10 mouse cellular contexts compared by ENCODE assay signal in the genomic region with DNA sequence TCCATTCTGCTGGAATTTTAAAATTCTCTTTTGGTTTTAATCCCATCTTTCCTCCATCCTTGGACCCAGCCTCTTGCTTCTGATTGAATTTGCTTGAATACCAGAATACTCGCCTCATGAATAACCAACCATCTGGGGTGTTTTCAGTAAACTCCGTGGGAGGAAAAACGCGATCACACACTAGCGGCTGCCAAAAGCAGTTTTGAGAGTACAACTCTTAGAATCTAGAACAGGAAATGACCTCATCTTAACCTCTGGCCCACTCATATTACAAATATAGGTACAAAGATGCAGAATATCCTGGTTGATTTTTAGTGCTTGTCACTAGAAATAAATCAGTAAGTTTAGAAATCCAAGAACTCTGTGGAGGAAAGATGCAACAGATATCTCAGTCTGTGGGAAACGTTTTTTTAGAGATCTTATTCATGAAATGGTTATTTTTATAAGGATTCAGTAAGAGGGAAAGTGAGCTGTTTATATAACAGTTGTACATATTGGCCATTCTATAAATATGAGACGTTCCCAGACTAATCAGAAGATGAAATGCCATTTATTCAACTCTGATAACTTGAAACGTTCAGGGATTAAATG.
A peak's percentile ranks its signal among the peaks of the same experiment; 100 is the strongest.
DNase-seq lines count a peak whose midpoint lies in the region; ATAC-seq lines count a peak whose summit lies in the region.
"Had no signal": no experiment of that assay in that cellular context is flagged by ENCODE, and none has a peak within 500 bp of the region (broad histone marks: within the 10 kb centered on the region; RNA-seq: fewer than 3 reads in every experiment).

No protein-coding gene starts in this region.

- no peaks in the 10 kb centered on the region for H3K9me3 ChIP-seq in forebrain, embryonic 13.5 days (replicated peaks)
- H3K9me3 ChIP-seq in forebrain, embryonic 10.5 days, result no peaks in the 10 kb centered on the region; the same call in 1 of the 2 replicates
- no peaks in the 10 kb centered on the region for H3K9me3 ChIP-seq in heart, embryonic 13.5 days
- H3K9me3 ChIP-seq: hindbrain, embryonic 15.5 days had no signal

- H3K9ac ChIP-seq in forebrain, embryonic 13.5 days, result no peak overlapping the region
- no peak overlapping the region for H3K9ac ChIP-seq in heart, embryonic 13.5 days
- H3K9ac ChIP-seq: hindbrain, embryonic 15.5 days had no signal

- no peak overlapping the region for H3K27ac ChIP-seq in forebrain, embryonic 13.5 days
- H3K27ac ChIP-seq in forebrain, embryonic 10.5 days, result no peak overlapping the region
- peak overlapping the region; percentile 26; the same call in 1 of the 2 replicates for H3K27ac ChIP-seq in heart, embryonic 13.5 days (replicated peaks)
- H3K27ac ChIP-seq: hindbrain, embryonic 15.5 days had no signal

- H3K4me3 ChIP-seq in forebrain, embryonic 13.5 days, result no peak overlapping the region
- no peak overlapping the region for H3K4me3 ChIP-seq in forebrain, embryonic 10.5 days
- no peak overlapping the region for H3K4me3 ChIP-seq in heart, embryonic 13.5 days
- H3K4me3 ChIP-seq: hindbrain, embryonic 15.5 days had no signal

- 0 out of 2 replicates have a peak, but pooled peaks cover 2% of the 10 kb centered on the region for H3K36me3 ChIP-seq in forebrain, embryonic 13.5 days (ENCODE audit: poor library complexity, severe bottlenecking)
- peaks cover 1% of the 10 kb centered on the region; the same call in 1 of the 2 replicates for H3K36me3 ChIP-seq in forebrain, embryonic 10.5 days (replicated peaks)
- no peaks in the 10 kb centered on the region for H3K36me3 ChIP-seq in heart, embryonic 13.5 days
- H3K36me3 ChIP-seq: hindbrain, embryonic 15.5 days had no signal

- ATAC-seq in forebrain, embryonic 13.5 days, result peak; percentile 44; the same call in 1 of the 2 replicates
- no peak for ATAC-seq in heart, embryonic 13.5 days (ENCODE audit: extremely low read depth, insufficient number of reproducible peaks, low FRiP score, low TSS enrichment)
- no peak for ATAC-seq in monocyte, adult 5-6 weeks (replicated peaks; ENCODE audit: insufficient number of reproducible peaks, low FRiP score, low TSS enrichment, poor library complexity, severe bottlenecking)
- ATAC-seq: midbrain, embryonic 16.5 days had no signal

- no peak for DNase-seq in forebrain, embryonic 10.5 days (ENCODE audit: extremely low spot score, low spot score)
- peak; percentile 79 for DNase-seq in Muller cell, postnatal 12 days (ENCODE audit: inconsistent ontology term)
- peak; percentile 74 to 95 for DNase-seq in left cerebral cortex, postnatal 25 days (ENCODE audit: low spot score in 2 of 2)
- DNase-seq in cerebellum, adult 11 months, result no peak
- no peak for DNase-seq in MN1 (ENCODE audit: low spot score)

- 62% methylated on average over 8 of the region's 8 CpGs for WGBS in forebrain, embryonic 13.5 days
- WGBS in forebrain, embryonic 10.5 days, result 83% methylated on average over 8 of the region's 8 CpGs
- 44% methylated on average over 8 of the region's 8 CpGs for WGBS in heart, embryonic 13.5 days

- no peak overlapping the region for H3K4me2 ChIP-seq in forebrain, embryonic 13.5 days
- no peak overlapping the region for H3K4me2 ChIP-seq in heart, embryonic 13.5 days
- H3K4me2 ChIP-seq: hindbrain, embryonic 15.5 days had no signal

- no peaks in the 10 kb centered on the region for H3K27me3 ChIP-seq in forebrain, embryonic 13.5 days
- no peaks in the 10 kb centered on the region for H3K27me3 ChIP-seq in forebrain, embryonic 10.5 days (ENCODE audit: poor library complexity, severe bottlenecking)
- H3K27me3 ChIP-seq in heart, embryonic 13.5 days (replicated peaks), result peaks cover 9% of the 10 kb centered on the region; the same call in 1 of the 2 replicates
- H3K27me3 ChIP-seq: hindbrain, embryonic 15.5 days had no signal

- peaks cover 16% of the 10 kb centered on the region for H3K4me1 ChIP-seq in forebrain, embryonic 13.5 days
- 0 out of 2 replicates have a peak, but pooled peaks cover 12% of the 10 kb centered on the region for H3K4me1 ChIP-seq in forebrain, embryonic 10.5 days
- peaks cover 30% of the 10 kb centered on the region for H3K4me1 ChIP-seq in heart, embryonic 13.5 days
- H3K4me1 ChIP-seq: hindbrain, embryonic 15.5 days had no signal

- intact Hi-C loops in left cerebral cortex, postnatal 25 days (cut with DNase I), result loop anchor here (1.0 to 2.0 kb wide), 2 partner anchors 75 to 183 kb away; no protein-coding TSS in a partner anchor

Comparison
In these comparisons a context has a peak if more than half of its experiments do, and no peak if none do; other contexts are left out.
1. DNase-seq: peak in Muller cell, postnatal 12 days (single experiment) and left cerebral cortex, postnatal 25 days (2 of 2); none in forebrain, embryonic 10.5 days (single experiment), cerebellum, adult 11 months (single experiment) and MN1 (single experiment).